ENCODE assay signal across 8 mouse cellular contexts in the genomic region with DNA sequence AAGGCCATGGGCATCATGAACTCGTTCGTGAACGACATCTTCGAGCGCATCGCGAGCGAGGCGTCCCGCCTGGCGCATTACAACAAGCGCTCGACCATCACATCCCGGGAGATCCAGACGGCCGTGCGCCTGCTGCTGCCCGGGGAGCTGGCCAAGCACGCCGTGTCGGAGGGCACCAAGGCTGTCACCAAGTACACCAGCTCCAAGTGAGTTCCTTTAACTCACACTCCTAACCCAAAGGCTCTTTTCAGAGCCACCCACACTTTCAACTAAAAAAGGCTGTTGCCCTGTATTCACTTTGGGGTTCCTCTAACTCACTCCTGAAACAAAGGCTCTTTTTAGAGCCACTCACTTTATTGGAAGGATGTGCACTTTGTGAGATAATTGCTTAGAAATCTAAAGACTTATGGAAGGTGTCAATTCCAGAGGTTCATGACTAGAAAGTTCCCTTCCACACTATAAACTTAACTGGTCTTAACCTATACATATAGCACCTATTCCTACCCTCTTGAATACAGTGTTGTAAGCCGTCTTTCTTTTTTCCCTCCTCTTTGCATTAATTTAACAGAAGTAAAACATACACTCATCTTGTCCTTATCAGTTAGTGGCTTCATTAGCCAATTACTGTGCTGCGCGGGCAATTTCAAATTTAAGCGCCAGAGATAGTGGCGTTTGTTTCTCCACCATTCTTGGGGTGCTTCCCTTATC. TPM values are rescaled to one million over a fixed set of nuclear protein-coding genes. Genes with fewer than 3 reads are reported as not detected.
DNase-seq lines count a peak whose midpoint lies in the region; ATAC-seq and TF ChIP-seq lines count a peak whose summit lies in the region.
"Not testable (repeated sequence)": the region's sequence is repeated elsewhere in the genome, so short reads cannot be mapped to it uniquely, and the experiment has no call there.

No protein-coding gene starts in this region.

- under 1% methylated on average over 23 of the region's 26 CpGs for WGBS in forebrain, embryonic 12.5 days
- under 1% methylated on average over 13 of the region's 26 CpGs for WGBS in hindbrain, embryonic 12.5 days
- 2% methylated on average over 18 of the region's 26 CpGs for WGBS in neural tube, embryonic 14.5 days

- ATAC-seq in forebrain, embryonic 12.5 days (ENCODE audit: low FRiP score): not testable (repeated sequence)
- ATAC-seq in hindbrain, embryonic 12.5 days (ENCODE audit: low FRiP score): peak; percentile 14
- ATAC-seq in neural tube, embryonic 14.5 days (ENCODE audit: low read depth): peak; percentile 2; the same call in 1 of the 2 replicates

- not testable (repeated sequence) for DNase-seq in ES-E14 (ENCODE audit: low read depth, low spot score); left cerebral cortex, adult 2 months (ENCODE audit: extremely low spot score in 1 of 2, low spot score in 2 of 2)
- DNase-seq in c-Kit-positive CD71-positive TER-119-negative erythroid progenitor cells, embryonic 14.5 days (ENCODE audit: low read depth): peak; percentile 86
- peak; percentile 38 for DNase-seq in lung, postnatal 10 days
- peak; percentile 53 for DNase-seq in thymus, postnatal 14 days

- not testable (repeated sequence) for H3K9me3 ChIP-seq in ES-E14 (ENCODE audit: control insufficient read depth, insufficient read depth, low read depth, low read length); forebrain, embryonic 12.5 days; hindbrain, embryonic 12.5 days (replicated peaks); neural tube, embryonic 14.5 days (ENCODE audit: control insufficient read depth, low read length)

- peak overlapping the region; percentile 53; the same call in 1 of the 2 replicates for H3K27ac ChIP-seq in ES-E14 (ENCODE audit: insufficient read depth, low read depth, low read length, poor library complexity, severe bottlenecking)
- peak overlapping the region; percentile 97 for H3K27ac ChIP-seq in forebrain, embryonic 12.5 days
- H3K27ac ChIP-seq in hindbrain, embryonic 12.5 days: peak overlapping the region; percentile 93
- not testable (repeated sequence) for H3K27ac ChIP-seq in left cerebral cortex, adult 2 months
- H3K27ac ChIP-seq in neural tube, embryonic 14.5 days (ENCODE audit: low read depth, low read length): peak overlapping the region; percentile 16; the same call in 1 of the 2 replicates

- H3K9ac ChIP-seq in ES-E14 (ENCODE audit: insufficient read depth, low read depth, low read length, poor library complexity, severe bottlenecking): peak overlapping the region; percentile 72; the same call in 1 of the 2 replicates
- H3K9ac ChIP-seq in forebrain, embryonic 12.5 days: peak overlapping the region; percentile 68
- H3K9ac ChIP-seq in hindbrain, embryonic 12.5 days: peak overlapping the region; percentile 68
- 0 out of 2 replicates have a peak overlapping the region, but pooled peaks have one; percentile 21 for H3K9ac ChIP-seq in neural tube, embryonic 14.5 days (replicated peaks; ENCODE audit: low read depth, low read length)

- in situ Hi-C loops in ES-E14 (cut with MboI; ENCODE audit: low sequenced_read_pairs in 2 of 2, unreplicated experiment in 2 of 2): not testable (repeated sequence)

- not testable (repeated sequence) for H3K36me3 ChIP-seq in ES-E14 (ENCODE audit: control insufficient read depth, insufficient read depth, low read length, poor library complexity, severe bottlenecking); forebrain, embryonic 12.5 days (replicated peaks); hindbrain, embryonic 12.5 days; neural tube, embryonic 14.5 days (ENCODE audit: control insufficient read depth, insufficient read depth, low read length)

- H3K4me3 ChIP-seq in ES-E14 (ENCODE audit: insufficient read depth in 1 of 2, low read depth in 1 of 2, low read length in 2 of 2, poor library complexity in 1 of 2, severe bottlenecking in 1 of 2): peak overlapping the region; percentile 51 to 60
- H3K4me3 ChIP-seq in forebrain, embryonic 12.5 days (replicated peaks): peak overlapping the region; percentile 46
- H3K4me3 ChIP-seq in hindbrain, embryonic 12.5 days: peak overlapping the region; percentile 44
- peak overlapping the region; percentile 50 for H3K4me3 ChIP-seq in left cerebral cortex, adult 2 months
- H3K4me3 ChIP-seq in neural tube, embryonic 14.5 days (ENCODE audit: low read depth, low read length): peak overlapping the region; percentile 38

- not testable (repeated sequence) for TF ChIP-seq CTCF in left cerebral cortex, adult 2 months (IDR thresholded peaks at IDR 0.05)

- intact Hi-C loops in left cerebral cortex, adult 2 months (cut with DNase I): loop anchor here (5.0 to 10.0 kb wide), 3 partner anchors 290 to 1998 kb away; partner anchors contain the start of genes Hist1h1t, Hist1h2ab, Hist1h2ag and Hist1h2bj

- H3K4me1 ChIP-seq in ES-E14 (ENCODE audit: control insufficient read depth in 2 of 2, insufficient read depth in 2 of 2, low read length in 2 of 2, poor library complexity in 1 of 2): not testable (repeated sequence)
- peaks cover 23% of the 10 kb centered on the region for H3K4me1 ChIP-seq in forebrain, embryonic 12.5 days
- peaks cover 19% of the 10 kb centered on the region for H3K4me1 ChIP-seq in hindbrain, embryonic 12.5 days
- H3K4me1 ChIP-seq in neural tube, embryonic 14.5 days (ENCODE audit: control insufficient read depth, insufficient read depth, low read length): peaks cover 18% of the 10 kb centered on the region

- not testable (repeated sequence) for H3K27me3 ChIP-seq in forebrain, embryonic 12.5 days; hindbrain, embryonic 12.5 days; neural tube, embryonic 14.5 days (ENCODE audit: control insufficient read depth, insufficient read depth, low read length)

- H3K4me2 ChIP-seq in forebrain, embryonic 12.5 days: peak overlapping the region; percentile 63
- peak overlapping the region; percentile 71 for H3K4me2 ChIP-seq in hindbrain, embryonic 12.5 days (replicated peaks)
- peak overlapping the region; percentile 71 for H3K4me2 ChIP-seq in neural tube, embryonic 14.5 days (ENCODE audit: low read depth, low read length)

RNA-seq across cellular contexts. Expression of gene Hist1h2bn, which starts 0.5 kb away (rescaled TPM):
- 306 and 496 TPM in 2 replicates for total RNA-seq in ES-E14 (2012; rRNA removed)
- polyA plus RNA-seq in forebrain, embryonic 12.5 days (2016; fragmentation: Nextera tagmentation; extraction: Ambion mirVana): 4.9 and 5.2 TPM in 2 replicates
- polyA plus RNA-seq in hindbrain, embryonic 12.5 days (2016; fragmentation: Nextera tagmentation; extraction: Ambion mirVana): 2.2 and 2.8 TPM in 2 replicates
- total RNA-seq in left cerebral cortex, adult 2 months (2021): 1 to 10 TPM; 8.3 TPM
- polyA plus RNA-seq in neural tube, embryonic 14.5 days (2014; fragmentation: Nextera tagmentation; extraction: Ambion mirVana): 1.0 TPM in 1 of 2 replicates, not detected in the other

RNA-seq across cellular contexts. Expression of gene Hist1h2ak, which starts 0.8 kb away (rescaled TPM):
- total RNA-seq in ES-E14 (2012; rRNA removed): 1,029 and 1,218 TPM in 2 replicates
- polyA plus RNA-seq in forebrain, embryonic 12.5 days (2016; fragmentation: Nextera tagmentation; extraction: Ambion mirVana): 34.1 and 37.7 TPM in 2 replicates
- polyA plus RNA-seq in hindbrain, embryonic 12.5 days (2016; fragmentation: Nextera tagmentation; extraction: Ambion mirVana): 12.2 and 28.3 TPM in 2 replicates
- total RNA-seq in left cerebral cortex, adult 2 months (2021): 10 to 100 TPM; 13.2 to 13.5 TPM
- polyA plus RNA-seq in neural tube, embryonic 14.5 days (2014; fragmentation: Nextera tagmentation; extraction: Ambion mirVana): 1.4 and 2.9 TPM in 2 replicates

RNA-seq across cellular contexts. Expression of gene Hist1h4k, which starts 4.1 kb away (rescaled TPM):
- 2,674 and 2,766 TPM in 2 replicates for total RNA-seq in ES-E14 (2012; rRNA removed)
- 2.4 and 4.5 TPM in 2 replicates for polyA plus RNA-seq in forebrain, embryonic 12.5 days (2016; fragmentation: Nextera tagmentation; extraction: Ambion mirVana)
- polyA plus RNA-seq in hindbrain, embryonic 12.5 days (2016; fragmentation: Nextera tagmentation; extraction: Ambion mirVana): 2.9 TPM in 1 of 2 replicates, not detected in the other
- total RNA-seq in left cerebral cortex, adult 2 months (2021): 100 to 1,000 TPM; 316 to 377 TPM
- polyA plus RNA-seq in neural tube, embryonic 14.5 days (2014; fragmentation: Nextera tagmentation; extraction: Ambion mirVana): 1.2 TPM in 1 of 2 replicates, not detected in the other

RNA-seq across cellular contexts. Expression of gene Hist1h4j, which starts 19.6 kb away (rescaled TPM):
- total RNA-seq in ES-E14 (2012; rRNA removed): 158 and 260 TPM in 2 replicates
- 0.74 and 0.86 TPM in 2 replicates for polyA plus RNA-seq in forebrain, embryonic 12.5 days (2016; fragmentation: Nextera tagmentation; extraction: Ambion mirVana)
- polyA plus RNA-seq in hindbrain, embryonic 12.5 days (2016; fragmentation: Nextera tagmentation; extraction: Ambion mirVana): 0.98 and 1.0 TPM in 2 replicates
- 10 to 100 TPM; 13.9 to 19.4 TPM for total RNA-seq in left cerebral cortex, adult 2 months (2021)
- 0.37 and 0.75 TPM in 2 replicates for polyA plus RNA-seq in neural tube, embryonic 14.5 days (2014; fragmentation: Nextera tagmentation; extraction: Ambion mirVana)

RNA-seq across cellular contexts. Expression of gene Hist1h1b, which starts 26.0 kb away (rescaled TPM):
- 619 and 849 TPM in 2 replicates for total RNA-seq in ES-E14 (2012; rRNA removed)
- polyA plus RNA-seq in forebrain, embryonic 12.5 days (2016; fragmentation: Nextera tagmentation; extraction: Ambion mirVana): 44.0 and 46.6 TPM in 2 replicates
- polyA plus RNA-seq in hindbrain, embryonic 12.5 days (2016; fragmentation: Nextera tagmentation; extraction: Ambion mirVana): 23.2 and 23.6 TPM in 2 replicates
- total RNA-seq in left cerebral cortex, adult 2 months (2021): 1 to 10 TPM; 6.7 to 8.3 TPM
- polyA plus RNA-seq in neural tube, embryonic 14.5 days (2014; fragmentation: Nextera tagmentation; extraction: Ambion mirVana): 0.68 and 1.3 TPM in 2 replicates

Comparison
In these comparisons a context has a peak if more than half of its experiments do, and no peak if none do; other contexts are left out.
1. H3K9ac ChIP-seq: peak in every context shown above with its lines; median percentile 72 in ES-E14; 68 in forebrain, embryonic 12.5 days; 68 in hindbrain, embryonic 12.5 days; 21 in neural tube, embryonic 14.5 days.